Mouse (Mus musculus): ENCODE results near the gene Olfr934. TPM values are rescaled to one million over a fixed set of nuclear protein-coding genes. Genes with fewer than 3 reads are reported as not detected.

Olfr934 gene
- total RNA-seq (2021): not detected
- long read RNA-seq: 0 reads

- no peak for DNase-seq (ENCODE audit: low spot score in 2 of 2)
Observed at GRCm38 (mm10) chr9:38988215-38988614, at the start of gene Olfr934. Olfr934 (minus strand) TSS chr9:38988315.

DNA sequence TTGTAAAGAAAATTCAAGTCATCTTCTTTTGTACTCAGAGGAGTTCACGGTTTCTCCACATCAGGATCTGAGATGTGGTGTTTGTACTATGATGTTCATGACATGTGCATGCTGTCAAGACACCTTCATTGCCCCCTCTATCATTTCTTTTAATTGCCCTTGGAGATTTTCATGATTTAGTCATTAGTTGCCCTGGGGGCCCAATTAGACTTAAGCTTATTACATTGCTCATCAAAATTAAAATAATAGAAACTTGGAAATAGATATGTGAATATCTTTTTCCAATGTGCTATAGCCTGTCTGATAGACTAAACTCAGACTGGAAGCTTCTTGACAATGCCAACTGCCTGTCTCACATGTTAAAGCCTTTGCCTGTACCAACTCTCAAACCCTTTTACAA, 35.2 kb upstream of the Olfr934 start, which contains the start of gene Olfr146:
Gene Olfr146, minus strand, starts transcription at position 101 of the 400 bp plus-strand sequence.
- no peak for DNase-seq (ENCODE audit: low spot score in 2 of 2)

DNA sequence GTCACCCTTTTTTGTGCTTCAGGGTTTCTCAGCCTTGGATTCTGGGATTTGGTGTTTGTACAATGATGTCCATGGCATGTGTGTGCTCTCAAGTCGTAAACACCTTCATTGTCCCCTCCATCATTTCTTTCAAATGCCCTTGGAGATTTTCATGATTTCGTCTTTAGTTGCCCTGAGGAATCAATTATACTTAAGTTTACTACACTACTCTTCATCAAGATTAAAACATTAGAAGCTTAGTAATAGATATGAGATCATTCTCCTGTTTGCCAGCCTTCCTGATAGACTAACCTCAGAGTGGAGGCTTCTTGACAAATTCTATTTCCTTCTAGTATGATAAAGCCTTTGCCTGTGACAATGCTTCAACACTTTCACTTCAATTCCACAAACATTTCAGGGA, 11.5 kb upstream of the Olfr934 start, which contains the start of gene Olfr935:
Gene Olfr935, minus strand, starts transcription at position 101 of the 400 bp plus-strand sequence.
- no peak for DNase-seq (ENCODE audit: low spot score in 2 of 2)

DNA sequence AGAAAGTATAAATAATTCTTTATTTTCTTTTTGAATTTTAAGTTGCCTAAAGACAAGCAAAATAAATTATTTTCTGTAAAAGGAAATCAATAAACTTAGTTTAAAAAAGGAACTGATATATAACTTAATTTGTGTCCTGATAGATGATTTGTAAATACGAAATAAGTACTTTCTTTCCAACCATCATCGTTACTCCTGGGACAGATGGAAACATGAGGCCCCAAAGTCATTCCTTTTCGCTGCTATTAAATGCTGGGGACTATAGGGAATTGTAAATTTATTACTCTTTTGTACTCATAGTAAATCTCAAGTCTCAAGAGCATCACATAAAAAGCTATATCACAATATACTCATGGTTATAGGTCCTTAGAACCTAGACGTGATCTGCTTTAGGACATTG, 16.1 kb downstream of the Olfr934 start, which contains the start of gene Olfr933:
Gene Olfr933, plus strand, starts transcription at position 301 of the 400 bp plus-strand sequence.
- DNase-seq (ENCODE audit: low spot score in 2 of 2): no peak

DNA sequence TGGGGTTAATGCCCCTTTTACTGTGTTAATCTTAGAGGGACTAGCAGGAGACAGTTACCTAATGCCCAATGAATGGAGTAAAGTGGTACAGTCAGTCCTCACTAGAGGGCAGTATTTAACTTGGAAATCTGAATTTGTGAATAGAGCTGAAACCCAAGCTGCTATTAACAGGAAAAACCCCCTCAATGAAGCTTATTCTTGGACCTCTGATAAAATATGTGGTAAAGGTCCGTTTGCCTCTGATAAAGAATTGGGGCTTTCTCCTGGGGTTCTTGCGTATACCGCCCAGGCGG, 34.0 kb downstream of the Olfr934 start:
- DNase-seq (ENCODE audit: low spot score in 2 of 2): no peak

GRCm38 (mm10) chr9:38953401-38954123, 34.6 kb downstream of the Olfr934 start:
- DNase-seq (ENCODE audit: low spot score in 2 of 2): peak in 1 of 2 experiments; percentile 12

Other genes starting within 250 kb of the Olfr934 start
- gene Olfr920, start 236.0 kb downstream of the Olfr934 start, total RNA-seq (2021): not detected
- gene Olfr921, start 215.2 kb downstream of the Olfr934 start, total RNA-seq (2021): not detected
- gene Olfr922, start 173.7 kb downstream of the Olfr934 start, total RNA-seq (2021): not detected
- not detected for gene Olfr923, start 161.8 kb downstream of the Olfr934 start, total RNA-seq (2021)
- not detected for gene Olfr924, start 143.9 kb downstream of the Olfr934 start, total RNA-seq (2021)
- gene Olfr26, start 133.3 kb downstream of the Olfr934 start, total RNA-seq (2021): not detected
- not detected for gene Olfr926, start 111.2 kb downstream of the Olfr934 start, total RNA-seq (2021)
- not detected for gene Olfr930, start 58.5 kb downstream of the Olfr934 start, total RNA-seq (2021)
- gene Olfr933, start 16.0 kb downstream of the Olfr934 start, total RNA-seq (2021): not detected
- not detected for gene Olfr935, start 11.4 kb upstream of the Olfr934 start, total RNA-seq (2021)
- gene Olfr146, start 35.1 kb upstream of the Olfr934 start, total RNA-seq (2021): not detected
- not detected for gene Olfr937, start 76.6 kb upstream of the Olfr934 start, total RNA-seq (2021)
- gene Olfr938, start 90.6 kb upstream of the Olfr934 start, total RNA-seq (2021): not detected
- gene Olfr27, start 139.8 kb upstream of the Olfr934 start, total RNA-seq (2021): not detected
- gene Olfr943, start 178.0 kb upstream of the Olfr934 start, total RNA-seq (2021): not detected
- gene Olfr944, start 213.6 kb upstream of the Olfr934 start, total RNA-seq (2021): not detected